Comparison of ENCODE assay signal across 7 mouse cellular contexts in genomic region chr17:33982136-33982535, GRCm38 (mm10). TPM values are rescaled to one million over a fixed set of nuclear protein-coding genes. Genes with fewer than 3 reads are reported as not detected.
DNase-seq lines count a peak whose midpoint lies in the region; ATAC-seq and TF ChIP-seq lines count a peak whose summit lies in the region.
"Not testable (repeated sequence)": the region's sequence is repeated elsewhere in the genome, so short reads cannot be mapped to it uniquely, and the experiment has no call there.

No protein-coding gene starts in this region.

- 15% methylated on average over 8 of the region's 8 CpGs for WGBS in embryonic facial prominence, embryonic 11.5 days
- 4% methylated on average over 8 of the region's 8 CpGs for WGBS in heart, embryonic 13.5 days
- 4% methylated on average over 8 of the region's 8 CpGs for WGBS in liver, adult 2 months
- WGBS in midbrain, embryonic 14.5 days: 11% methylated on average over 8 of the region's 8 CpGs

- H3K9me3 ChIP-seq in embryonic facial prominence, embryonic 11.5 days (replicated peaks; ENCODE audit: control insufficient read depth, low read length); heart, embryonic 13.5 days; midbrain, embryonic 14.5 days (ENCODE audit: control insufficient read depth, low read length): not testable (repeated sequence)

- not testable (repeated sequence) for H3K79me2 ChIP-seq in liver, adult 2 months (ENCODE audit: control insufficient read depth, insufficient read depth, low read length)

- not testable (repeated sequence) for H3K27ac ChIP-seq in embryonic facial prominence, embryonic 11.5 days (replicated peaks; ENCODE audit: low read depth, low read length); heart, embryonic 13.5 days (replicated peaks); liver, adult 2 months (replicated peaks; ENCODE audit: insufficient read depth, low read depth, low read length); midbrain, embryonic 14.5 days (replicated peaks; ENCODE audit: low read depth, low read length)

- H3K36me3 ChIP-seq in embryonic facial prominence, embryonic 11.5 days (replicated peaks; ENCODE audit: control insufficient read depth, insufficient read depth, low read depth, low read length); heart, embryonic 13.5 days; liver, adult 2 months (ENCODE audit: control insufficient read depth, insufficient read depth, low read length); midbrain, embryonic 14.5 days (ENCODE audit: control insufficient read depth, insufficient read depth, low read length): not testable (repeated sequence)

- peaks cover 24% of the 10 kb centered on the region for H3K27me3 ChIP-seq in embryonic facial prominence, embryonic 11.5 days (ENCODE audit: control insufficient read depth, insufficient read depth, low read length)
- peaks cover 41% of the 10 kb centered on the region for H3K27me3 ChIP-seq in heart, embryonic 13.5 days (replicated peaks)
- H3K27me3 ChIP-seq in liver, adult 2 months (ENCODE audit: control insufficient read depth, insufficient read depth, low read length): not testable (repeated sequence)
- H3K27me3 ChIP-seq in midbrain, embryonic 14.5 days (ENCODE audit: control insufficient read depth, insufficient read depth, low read length): peaks cover 31% of the 10 kb centered on the region

- peak; percentile 69 for DNase-seq in adrenal gland, postnatal 25 days
- DNase-seq in embryonic facial prominence, embryonic 11.5 days (ENCODE audit: low spot score): peak; percentile 60
- DNase-seq in kidney, adult 9 months: peak; percentile 72
- DNase-seq in liver, adult 2 months (ENCODE audit: extremely low read depth, low read depth, low spot score): not testable (repeated sequence)
- DNase-seq in midbrain, embryonic 14.5 days: peak; percentile 79
- peak; percentile 68 to 85 for DNase-seq in spleen, postnatal 10 days (ENCODE audit: low spot score in 2 of 2)

- H3K9ac ChIP-seq in embryonic facial prominence, embryonic 11.5 days (replicated peaks; ENCODE audit: low read length); heart, embryonic 13.5 days; liver, adult 2 months (ENCODE audit: low read depth, low read length); midbrain, embryonic 14.5 days (replicated peaks; ENCODE audit: low read length): not testable (repeated sequence)

- not testable (repeated sequence) for H3K4me2 ChIP-seq in embryonic facial prominence, embryonic 11.5 days (ENCODE audit: low read depth, low read length)
- H3K4me2 ChIP-seq in heart, embryonic 13.5 days: peak overlapping the region; percentile 78
- peak overlapping the region; percentile 59 for H3K4me2 ChIP-seq in midbrain, embryonic 14.5 days (ENCODE audit: low read length)

- peak; percentile 73 for TF ChIP-seq CTCF in liver, adult 2 months (IDR thresholded peaks at IDR 0.05; ENCODE audit: low read depth, low read length)

- ATAC-seq in embryonic facial prominence, embryonic 11.5 days (replicated peaks; ENCODE audit: insufficient number of reproducible peaks, low FRiP score, low TSS enrichment, low read depth); heart, embryonic 13.5 days (ENCODE audit: extremely low read depth, insufficient number of reproducible peaks, low FRiP score, low TSS enrichment); midbrain, embryonic 14.5 days (ENCODE audit: low FRiP score, low TSS enrichment): not testable (repeated sequence)

- H3K4me1 ChIP-seq in embryonic facial prominence, embryonic 11.5 days (ENCODE audit: control insufficient read depth, insufficient read depth, low read length); midbrain, embryonic 14.5 days (ENCODE audit: control insufficient read depth, insufficient read depth, low read length): not testable (repeated sequence)
- H3K4me1 ChIP-seq in heart, embryonic 13.5 days: peaks cover 31% of the 10 kb centered on the region
- peaks cover 17% of the 10 kb centered on the region for H3K4me1 ChIP-seq in liver, adult 2 months (ENCODE audit: control insufficient read depth, insufficient read depth, low read length)

- H3K4me3 ChIP-seq in embryonic facial prominence, embryonic 11.5 days (ENCODE audit: low read depth, low read length); liver, adult 2 months (ENCODE audit: insufficient read depth, low read depth, low read length): not testable (repeated sequence)
- H3K4me3 ChIP-seq in heart, embryonic 13.5 days: peak overlapping the region; percentile 56
- H3K4me3 ChIP-seq in midbrain, embryonic 14.5 days (replicated peaks; ENCODE audit: low read depth, low read length): peak overlapping the region; percentile 45

- TF ChIP-seq POLR2A in liver, adult 2 months (IDR thresholded peaks at IDR 0.05; ENCODE audit: extremely low read depth, insufficient read depth, low read length): not testable (repeated sequence)

RNA-seq across cellular contexts. Expression of gene H2-K1, which starts 18.0 kb away (rescaled TPM):
- 321 and 327 TPM in 2 replicates for total RNA-seq in adrenal gland, postnatal 25 days (2021)
- polyA plus RNA-seq in embryonic facial prominence, embryonic 11.5 days (2014; fragmentation: Nextera tagmentation; extraction: Ambion mirVana): 7.5 and 7.6 TPM in 2 replicates
- 23.4 and 32.0 TPM in 2 replicates for polyA plus RNA-seq in heart, embryonic 13.5 days (2015; fragmentation: Nextera tagmentation; extraction: Ambion mirVana)
- 2,105 and 2,348 TPM in 2 replicates for total RNA-seq in liver, adult 2 months (2014; rRNA removed)
- polyA plus RNA-seq in liver, adult 2 months (2012; rRNA removed): 4,310 and 5,575 TPM in 2 replicates
- 10.5 and 15.5 TPM in 2 replicates for polyA plus RNA-seq in midbrain, embryonic 14.5 days (2014; fragmentation: Nextera tagmentation; extraction: Ambion mirVana)

RNA-seq across cellular contexts. Expression of gene Rps18, which starts 26.3 kb away (rescaled TPM):
- total RNA-seq in adrenal gland, postnatal 25 days (2021): 630 and 736 TPM in 2 replicates
- 1,395 and 1,560 TPM in 2 replicates for polyA plus RNA-seq in embryonic facial prominence, embryonic 11.5 days (2014; fragmentation: Nextera tagmentation; extraction: Ambion mirVana)
- 923 and 1,093 TPM in 2 replicates for polyA plus RNA-seq in heart, embryonic 13.5 days (2015; fragmentation: Nextera tagmentation; extraction: Ambion mirVana)
- total RNA-seq in liver, adult 2 months (2014; rRNA removed): 1,559 and 1,933 TPM in 2 replicates
- 224 and 252 TPM in 2 replicates for polyA plus RNA-seq in liver, adult 2 months (2012; rRNA removed)
- 872 and 980 TPM in 2 replicates for polyA plus RNA-seq in midbrain, embryonic 14.5 days (2014; fragmentation: Nextera tagmentation; extraction: Ambion mirVana)

RNA-seq across cellular contexts. Expression of gene Vps52, which starts 26.5 kb away (rescaled TPM):
- 57.4 and 70.0 TPM in 2 replicates for total RNA-seq in adrenal gland, postnatal 25 days (2021)
- 26.9 and 27.7 TPM in 2 replicates for polyA plus RNA-seq in embryonic facial prominence, embryonic 11.5 days (2014; fragmentation: Nextera tagmentation; extraction: Ambion mirVana)
- 36.0 and 39.6 TPM in 2 replicates for polyA plus RNA-seq in heart, embryonic 13.5 days (2015; fragmentation: Nextera tagmentation; extraction: Ambion mirVana)
- 10.5 and 10.9 TPM in 2 replicates for total RNA-seq in liver, adult 2 months (2014; rRNA removed)
- 31.1 and 40.6 TPM in 2 replicates for polyA plus RNA-seq in liver, adult 2 months (2012; rRNA removed)
- 50.6 and 63.2 TPM in 2 replicates for polyA plus RNA-seq in midbrain, embryonic 14.5 days (2014; fragmentation: Nextera tagmentation; extraction: Ambion mirVana)

RNA-seq across cellular contexts. Expression of gene B3galt4, which starts 30.8 kb away (rescaled TPM):
- 8.5 and 8.9 TPM in 2 replicates for total RNA-seq in adrenal gland, postnatal 25 days (2021)
- 2.9 and 3.2 TPM in 2 replicates for polyA plus RNA-seq in embryonic facial prominence, embryonic 11.5 days (2014; fragmentation: Nextera tagmentation; extraction: Ambion mirVana)
- 4.5 and 7.0 TPM in 2 replicates for polyA plus RNA-seq in heart, embryonic 13.5 days (2015; fragmentation: Nextera tagmentation; extraction: Ambion mirVana)
- total RNA-seq in liver, adult 2 months (2014; rRNA removed): 0.54 and 0.55 TPM in 2 replicates
- polyA plus RNA-seq in liver, adult 2 months (2012; rRNA removed): 0.68 and 0.97 TPM in 2 replicates
- 8.0 and 10.1 TPM in 2 replicates for polyA plus RNA-seq in midbrain, embryonic 14.5 days (2014; fragmentation: Nextera tagmentation; extraction: Ambion mirVana)

RNA-seq across cellular contexts. Expression of gene Wdr46, which starts 41.7 kb away (rescaled TPM):
- 38.7 and 40.4 TPM in 2 replicates for total RNA-seq in adrenal gland, postnatal 25 days (2021)
- polyA plus RNA-seq in embryonic facial prominence, embryonic 11.5 days (2014; fragmentation: Nextera tagmentation; extraction: Ambion mirVana): 25.2 and 28.6 TPM in 2 replicates
- 20.5 and 20.6 TPM in 2 replicates for polyA plus RNA-seq in heart, embryonic 13.5 days (2015; fragmentation: Nextera tagmentation; extraction: Ambion mirVana)
- total RNA-seq in liver, adult 2 months (2014; rRNA removed): 9.3 and 11.3 TPM in 2 replicates
- polyA plus RNA-seq in liver, adult 2 months (2012; rRNA removed): 13.2 and 16.4 TPM in 2 replicates
- polyA plus RNA-seq in midbrain, embryonic 14.5 days (2014; fragmentation: Nextera tagmentation; extraction: Ambion mirVana): 15.5 and 16.9 TPM in 2 replicates

Comparison
In these comparisons a context has a peak if more than half of its experiments do, and no peak if none do; other contexts are left out.
1. RNA of gene H2-K1, which starts 18.0 kb away (polyA plus RNA-seq): 4,310 to 5,575 TPM in liver, adult 2 months; 23.4 to 32.0 TPM in heart, embryonic 13.5 days, 10.5 to 15.5 TPM in midbrain, embryonic 14.5 days and 7.5 to 7.6 TPM in embryonic facial prominence, embryonic 11.5 days; every median in the first group is over 100 times any median in the second.